Mouse (Mus musculus) liver, embryonic 11.5 days (tissue): ENCODE data around the gene Rapgef3. TPM values are rescaled to one million over a fixed set of nuclear protein-coding genes. Genes with fewer than 3 reads are reported as not detected.

Experiments
- ATAC-seq: fragments of 200-750 bp; cut with Nextera tagmentation; replicated peaks from 2 replicates; pipeline ENCODE4 v1.8.0; 2017; ENCODE audit warnings: moderate number of reproducible peaks, mild to moderate bottlenecking, moderate TSS enrichment, moderate library complexity; ENCODE audit not compliant: low FRiP score
- DNase-seq: peaks from one replicate; pipeline ENCODE4 v3.0.0-alpha.2; 2017; ENCODE audit warnings: low spot score
- H3K27ac ChIP-seq: fragments of 300-500 bp; sonication (generic); 2 replicates; pipeline ENCODE4 v1.5.1; 2014; ENCODE audit warnings: mild to moderate bottlenecking, low read depth, low read length, control low read depth
- H3K27me3 ChIP-seq: fragments of 300-500 bp; sonication (generic); replicated peaks from 2 replicates; pipeline ENCODE4 v1.6.1; 2014; ENCODE audit warnings: low read length, mixed read lengths; ENCODE audit not compliant: control insufficient read depth, insufficient read depth
- H3K36me3 ChIP-seq: fragments of 300-500 bp; sonication (generic); 2 replicates; pipeline ENCODE4 v1.6.1; 2014; ENCODE audit warnings: mild to moderate bottlenecking, low read length, moderate library complexity, mixed read lengths; ENCODE audit not compliant: control insufficient read depth, insufficient read depth
- H3K4me1 ChIP-seq: fragments of 300-500 bp; sonication (generic); replicated peaks from 2 replicates; pipeline ENCODE4 v1.6.1; 2014; ENCODE audit warnings: low read length, mixed read lengths; ENCODE audit not compliant: control insufficient read depth, insufficient read depth
- H3K4me2 ChIP-seq: fragments of 300-500 bp; sonication (generic); 2 replicates; pipeline ENCODE4 v1.6.1; 2014; ENCODE audit warnings: mild to moderate bottlenecking, control low read depth, moderate library complexity
- H3K4me3 ChIP-seq: fragments of 300-500 bp; sonication (generic); 2 replicates; pipeline ENCODE4 v1.5.1; 2014; ENCODE audit warnings: low read depth, low read length, control low read depth
- H3K9ac ChIP-seq: fragments of 300-500 bp; sonication (generic); 2 replicates; pipeline ENCODE4 v1.6.1; 2014; ENCODE audit warnings: low read depth, low read length, control low read depth
- H3K9me3 ChIP-seq: fragments of 300-500 bp; sonication (generic); 2 replicates; pipeline ENCODE4 v1.6.1; 2016; ENCODE audit warnings: low read length, inconsistent platforms, mixed read lengths; ENCODE audit not compliant: control insufficient read depth
- WGBS: fragments of 180-500 bp; shearing (Covaris S2); extraction: QIAGEN DNeasy Blood & Tissue Kit; methylation state at CpG from one replicate; pipeline ENCODE4 v1.1.7; 2014; 5-methylcytosine and 5-hydroxymethylcytosine counted together
- polyA plus RNA-seq: library from polyadenylated mRNA; unstranded; fragments of >200 nt; fragmentation: Nextera tagmentation; extraction: Ambion mirVana; gene quantifications from 2 replicates; pipeline ENCODE4 v1.2.1, GENCODE M21; 2014

Rapgef3 gene
- polyA plus RNA-seq, 1 experiment from 2014 or later = 4.1 TPM

- H3K4me1 ChIP-seq = peaks cover 34% of the 10 kb centered on the region
- peak overlapping the region; percentile 3; the same call in 1 of the 2 replicates for H3K9ac ChIP-seq
- no peak for DNase-seq
- 66% methylated on average over 19 of the region's 19 CpGs for WGBS
- peak overlapping the region; percentile 89 for H3K4me2 ChIP-seq
- H3K9me3 ChIP-seq = no peaks in the 10 kb centered on the region
- H3K36me3 ChIP-seq = peaks cover 10% of the 10 kb centered on the region; the same call in 1 of the 2 replicates
- ATAC-seq = no peak
- peak overlapping the region; percentile 91 for H3K27ac ChIP-seq
- no peak overlapping the region for H3K4me3 ChIP-seq
- H3K27me3 ChIP-seq = no peaks in the 10 kb centered on the region
Observed at GRCm38 (mm10) chr15:97787799-97788667, 20.3 kb upstream of the Rapgef3 start.

DNA sequence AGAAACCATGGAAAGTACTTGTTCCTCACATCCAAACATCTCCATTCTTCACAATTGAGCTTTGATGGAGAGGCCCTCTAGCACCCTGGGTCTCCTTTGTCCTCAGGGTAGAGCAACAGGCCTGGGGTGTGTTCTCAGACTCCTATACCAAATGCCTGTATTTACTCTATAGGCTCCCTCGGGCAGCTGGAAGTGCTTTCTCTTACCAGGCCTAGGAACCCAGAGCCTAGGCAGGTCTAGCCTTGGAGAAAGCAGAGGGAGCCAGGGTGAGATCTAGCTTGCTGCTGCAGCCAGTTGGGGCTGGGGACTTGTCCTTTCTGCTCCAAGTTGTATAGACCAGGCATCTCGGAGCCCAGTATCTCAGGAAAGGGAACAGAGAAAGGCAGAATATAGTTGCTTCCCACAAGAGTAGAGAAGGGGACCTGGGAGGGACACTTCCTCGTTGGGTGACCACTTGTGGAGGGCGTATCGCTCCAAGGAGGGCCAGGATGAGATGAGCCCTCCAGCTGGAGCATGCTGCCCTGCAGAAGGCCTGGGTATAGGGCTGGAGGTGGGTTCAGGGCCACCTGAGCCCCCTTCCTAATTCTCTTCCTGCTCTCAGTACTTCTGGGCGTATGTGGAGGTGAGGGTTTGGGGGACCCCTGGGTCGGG lies 19.5 kb upstream of the Rapgef3 start:
- WGBS = 54% methylated on average over 7 of the region's 7 CpGs
- Histone ChIP-seq H3K27me3 (peaks cover 4% of the 10 kb centered on the region), H3K4me3 (peak overlapping the region; percentile 94), H3K27ac (peak overlapping the region; percentile 91), H3K9ac (peak overlapping the region; percentile 3; the same call in 1 of the 2 replicates), H3K9me3 (no peaks in the 10 kb centered on the region), H3K4me1 (peaks cover 39% of the 10 kb centered on the region), H3K4me2 (peak overlapping the region; percentile 89), H3K36me3 (peaks cover 3% of the 10 kb centered on the region; the same call in 1 of the 2 replicates)
- DNase-seq (no peak), ATAC-seq (no peak)

DNA sequence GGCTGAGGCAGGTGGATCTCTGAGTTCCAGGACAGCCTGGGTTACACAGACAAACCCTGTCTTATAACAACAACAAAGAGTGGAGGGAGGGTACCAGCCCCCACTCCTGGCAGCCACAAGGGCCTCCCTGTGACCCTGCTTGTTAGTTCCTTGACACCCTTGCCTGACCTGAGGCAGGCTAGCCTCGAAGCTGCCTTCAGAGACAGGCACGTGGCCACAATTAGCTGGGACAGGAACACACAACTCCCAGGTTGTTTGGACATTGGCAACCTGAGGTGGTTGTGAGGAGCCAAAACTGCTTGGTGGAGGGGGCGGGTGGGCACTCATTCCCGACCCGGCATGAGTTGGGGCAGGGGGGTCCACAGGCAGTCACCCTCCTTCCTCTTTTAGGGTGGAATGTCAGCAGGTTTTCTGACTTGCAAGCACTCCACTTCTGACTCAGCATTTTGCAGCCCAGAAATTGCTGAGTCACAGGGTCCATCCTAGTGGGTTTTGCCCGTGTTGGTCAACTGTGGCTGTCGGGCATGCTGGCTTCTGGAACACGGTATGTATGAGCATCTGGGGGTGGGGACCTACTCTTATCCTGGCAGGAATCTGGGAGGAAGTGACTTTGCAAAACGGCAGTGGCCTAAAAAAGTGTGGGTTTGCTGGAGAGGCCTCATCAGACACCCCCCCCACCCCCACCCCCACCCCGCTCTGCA lies 18.8 kb upstream of the Rapgef3 start:
- DNase-seq = peak; percentile 66
- 0 out of 2 replicates have a peak, but pooled peaks have one; percentile 6 for ATAC-seq

GRCm38 (mm10) chr15:97785731-97786411 lies 18.1 kb upstream of the Rapgef3 start:
- WGBS = 50% methylated on average over 9 of the region's 9 CpGs

More for the DNA sequence above, 18.8 kb upstream of the Rapgef3 start:
- Histone ChIP-seq H3K4me3 (peak overlapping the region; percentile 94), H3K36me3 (peaks cover 2% of the 10 kb centered on the region; the same call in 1 of the 2 replicates), H3K4me1 (peaks cover 42% of the 10 kb centered on the region), H3K9ac (peak overlapping the region; percentile 57), H3K27me3 (peaks cover 5% of the 10 kb centered on the region), H3K27ac (peak overlapping the region; percentile 91), H3K9me3 (no peaks in the 10 kb centered on the region), H3K4me2 (peak overlapping the region; percentile 89)
- 43% methylated on average over 10 of the region's 10 CpGs for WGBS

GRCm38 (mm10) chr15:97784561-97785161 lies 16.9 kb upstream of the Rapgef3 start:
- peak overlapping the region; percentile 89 for H3K4me2 ChIP-seq
- ATAC-seq = peak; percentile 46
- peaks cover 42% of the 10 kb centered on the region for H3K4me1 ChIP-seq
- peak overlapping the region; percentile 94 for H3K4me3 ChIP-seq
- peaks cover 5% of the 10 kb centered on the region for H3K27me3 ChIP-seq
- no peaks in the 10 kb centered on the region for H3K9me3 ChIP-seq
- 7% methylated on average over 45 of the region's 45 CpGs for WGBS
- peak overlapping the region; percentile 94 for H3K9ac ChIP-seq
- no peaks in the 10 kb centered on the region for H3K36me3 ChIP-seq
- H3K27ac ChIP-seq = peak overlapping the region; percentile 69
- no peak for DNase-seq

More at GRCm38 (mm10) chr15:97785731-97786411, 18.1 kb upstream of the Rapgef3 start:
- no peaks in the 10 kb centered on the region for H3K9me3 ChIP-seq
- peak; percentile 59 for ATAC-seq
- H3K27ac ChIP-seq = peak overlapping the region; percentile 91
- H3K36me3 ChIP-seq = no peaks in the 10 kb centered on the region; the same call in 1 of the 2 replicates
- DNase-seq = no peak
- peak overlapping the region; percentile 89 for H3K4me2 ChIP-seq
- H3K27me3 ChIP-seq = peaks cover 5% of the 10 kb centered on the region
- peaks cover 42% of the 10 kb centered on the region for H3K4me1 ChIP-seq
- peak overlapping the region; percentile 94 for H3K4me3 ChIP-seq
- H3K9ac ChIP-seq = peak overlapping the region; percentile 57

DNA sequence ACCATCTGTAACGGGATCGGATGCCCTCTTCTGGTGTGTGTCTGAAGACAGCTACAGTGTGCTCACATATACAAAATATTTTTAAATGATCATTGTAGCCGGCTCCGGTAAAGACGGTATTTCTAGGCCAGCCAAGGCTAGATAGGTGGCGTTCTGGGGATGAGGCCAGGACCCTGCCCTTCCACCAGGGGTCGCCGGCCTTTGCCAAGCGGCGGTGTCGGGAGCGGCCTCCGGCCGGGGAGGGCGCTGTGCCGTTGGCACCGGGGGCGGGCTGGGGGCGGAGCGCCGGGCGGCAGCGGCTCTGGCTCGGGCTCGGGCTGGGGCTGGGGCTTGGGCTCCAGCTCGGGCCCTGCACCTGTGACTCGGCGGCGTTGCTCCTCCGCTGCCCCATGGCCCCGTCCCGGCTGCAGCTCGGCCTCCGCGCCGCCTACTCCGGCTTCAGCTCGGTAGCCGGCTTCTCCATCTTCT lies 16.4 kb upstream of the Rapgef3 start:
- WGBS = 4% methylated on average over 33 of the region's 39 CpGs
- ATAC-seq (peak; percentile 83), DNase-seq (peak; percentile 89)
- H3K4me3 ChIP-seq = peak overlapping the region; percentile 94
- peak overlapping the region; percentile 69 for H3K27ac ChIP-seq
- peaks cover 5% of the 10 kb centered on the region for H3K27me3 ChIP-seq
- peak overlapping the region; percentile 89 for H3K4me2 ChIP-seq
- H3K9ac ChIP-seq = peak overlapping the region; percentile 94
- no peaks in the 10 kb centered on the region for H3K9me3 ChIP-seq
- H3K36me3 ChIP-seq = no peaks in the 10 kb centered on the region
- peaks cover 42% of the 10 kb centered on the region for H3K4me1 ChIP-seq

DNA sequence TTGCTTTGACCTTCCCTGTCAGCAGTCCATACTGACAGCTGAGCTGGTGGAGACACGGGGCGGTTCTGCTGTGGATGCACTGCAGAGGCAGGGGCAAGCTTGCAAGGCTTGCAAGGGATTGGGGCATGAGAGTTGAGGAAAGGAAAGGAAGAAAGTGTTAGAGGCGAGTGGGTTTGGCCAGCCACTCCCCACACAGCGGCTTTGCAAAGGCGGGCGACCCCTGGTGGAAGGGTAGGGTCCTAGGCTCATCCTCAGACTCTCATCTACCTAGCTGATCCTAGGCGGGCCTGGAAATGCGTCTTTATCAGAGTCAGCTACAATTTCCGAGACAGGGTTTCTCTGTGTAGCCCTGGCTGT lies 15.0 kb upstream of the Rapgef3 start:
- Histone ChIP-seq H3K9ac (no peak overlapping the region), H3K27ac (no peak overlapping the region; the same call in 1 of the 2 replicates), H3K4me2 (peak overlapping the region; percentile 66), H3K4me1 (peaks cover 36% of the 10 kb centered on the region), H3K36me3 (no peaks in the 10 kb centered on the region), H3K27me3 (peaks cover 5% of the 10 kb centered on the region), H3K4me3 (peak overlapping the region; percentile 38), H3K9me3 (no peaks in the 10 kb centered on the region)
- DNase-seq (peak; percentile 75), ATAC-seq (peak; percentile 42)
- 5% methylated on average over 9 of the region's 9 CpGs for WGBS
